Mouse (Mus musculus) hematopoietic stem cell, adult 5-6 weeks (primary cell): ENCODE measurements at regions not wholly inside any gene's neighbourhood (a gene's known extent, or its start where the extent isn't known, plus 50 kb on each side); places are given as distances from the start of the nearest gene placed in this dataset.

Experiments
- ATAC-seq, 2 experiments: fragments of 125-278 bp in 1 of 2; replicated peaks in 1 of 2; 2 replicates each; pipeline ENCODE4 v1.8.0; 2016 to 2017; ENCODE audit warnings: inconsistent platforms in 2 of 2, mild to moderate bottlenecking in 2 of 2, moderate number of reproducible peaks in 2 of 2, low read depth in 1 of 2, moderate TSS enrichment in 1 of 2; ENCODE audit not compliant: low FRiP score in 2 of 2, poor library complexity in 2 of 2, severe bottlenecking in 2 of 2, insufficient read depth in 1 of 2, low TSS enrichment in 1 of 2

DNA sequence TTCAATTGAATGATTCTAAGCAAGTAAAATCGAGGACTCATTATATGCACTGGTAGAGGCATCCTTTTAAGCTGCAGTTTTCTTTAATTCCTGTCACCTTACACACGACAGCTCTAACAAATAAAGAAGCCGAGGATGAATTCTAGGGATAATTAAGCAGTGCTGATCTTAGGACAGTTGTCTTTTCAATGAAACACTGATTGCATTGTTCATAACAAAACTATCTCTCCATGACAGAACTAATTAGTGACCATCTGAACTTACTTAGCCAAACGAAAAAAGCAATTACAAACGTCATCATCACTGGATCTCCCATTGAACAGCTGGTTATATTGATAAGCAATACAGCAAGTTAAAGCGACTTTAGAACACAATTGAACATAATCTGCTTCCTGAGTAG lies 1579.7 kb upstream of the G6pd2 start:
- ATAC-seq: no peak

DNA sequence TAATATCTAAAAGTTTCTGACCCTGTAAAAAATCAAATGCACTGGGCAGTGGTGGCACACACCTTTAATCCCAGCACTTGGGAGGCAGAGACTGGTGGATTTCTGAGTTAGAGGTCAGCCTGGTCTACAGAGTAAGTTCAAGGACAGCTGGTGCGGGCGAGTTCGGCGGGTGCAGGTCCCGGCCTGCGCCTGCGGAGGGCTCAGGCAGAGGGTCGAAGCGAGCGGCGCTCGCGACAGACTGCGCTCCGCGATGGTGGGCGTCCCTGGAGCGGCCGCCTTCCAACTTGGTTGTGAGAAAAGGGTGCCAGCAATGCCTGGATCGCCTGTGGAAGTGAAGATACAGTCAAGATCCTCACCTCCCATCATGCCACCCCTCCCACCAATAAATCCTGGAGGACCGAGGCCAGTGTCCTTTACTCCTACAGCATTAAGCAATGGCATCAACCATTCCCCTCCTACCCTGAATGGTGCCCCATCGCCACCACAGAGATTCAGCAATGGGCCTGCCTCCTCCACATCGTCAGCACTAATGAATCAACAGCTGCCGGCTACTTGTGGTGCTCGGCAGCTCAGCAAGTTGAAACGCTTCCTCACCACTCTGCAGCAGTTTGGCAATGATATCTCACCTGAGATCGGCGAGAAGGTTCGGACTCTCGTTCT lies 1577.3 kb upstream of the G6pd2 start:
- ATAC-seq: peak; percentile 65 to 68

DNA sequence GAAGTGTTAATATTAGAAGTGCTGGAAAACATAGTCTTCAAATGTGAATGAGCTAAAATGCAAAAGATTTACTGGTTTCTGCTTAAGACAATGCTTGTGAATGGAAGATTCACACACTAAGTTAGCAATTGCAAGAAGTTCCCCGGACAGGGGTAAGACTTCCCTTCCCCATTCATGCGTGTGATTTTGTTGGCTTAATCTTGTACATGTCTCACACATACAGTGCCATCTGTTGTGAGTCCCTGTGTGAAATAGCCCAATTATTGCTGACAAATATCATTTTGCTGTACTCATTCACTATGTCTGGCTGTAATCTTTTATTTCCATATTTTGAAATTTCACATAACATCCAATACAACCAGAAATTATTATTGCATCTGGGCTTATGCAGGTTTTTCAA lies 1564.4 kb upstream of the G6pd2 start:
- no peak for ATAC-seq

DNA sequence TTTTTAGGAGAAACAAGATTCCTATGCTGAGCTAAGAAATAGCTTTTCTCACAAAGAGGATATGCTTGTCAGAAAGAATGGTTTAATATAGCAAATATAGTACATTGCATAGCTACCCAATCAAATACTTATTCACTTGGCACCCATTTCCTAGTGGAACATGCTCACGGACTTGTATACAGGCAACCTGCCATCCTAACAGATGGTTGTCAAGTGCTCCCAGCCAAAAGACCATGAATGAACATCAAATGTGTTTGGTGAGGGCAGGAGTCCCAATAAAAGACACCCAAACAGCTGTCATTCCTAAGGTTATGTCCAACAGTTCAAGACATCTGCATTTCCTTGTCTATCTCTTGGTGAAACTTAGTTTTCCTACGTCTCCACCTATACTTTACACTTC lies 1531.9 kb upstream of the G6pd2 start:
- no peak for ATAC-seq
